Comparison of ENCODE assay signal across 31 mouse cellular contexts in the genomic region with DNA sequence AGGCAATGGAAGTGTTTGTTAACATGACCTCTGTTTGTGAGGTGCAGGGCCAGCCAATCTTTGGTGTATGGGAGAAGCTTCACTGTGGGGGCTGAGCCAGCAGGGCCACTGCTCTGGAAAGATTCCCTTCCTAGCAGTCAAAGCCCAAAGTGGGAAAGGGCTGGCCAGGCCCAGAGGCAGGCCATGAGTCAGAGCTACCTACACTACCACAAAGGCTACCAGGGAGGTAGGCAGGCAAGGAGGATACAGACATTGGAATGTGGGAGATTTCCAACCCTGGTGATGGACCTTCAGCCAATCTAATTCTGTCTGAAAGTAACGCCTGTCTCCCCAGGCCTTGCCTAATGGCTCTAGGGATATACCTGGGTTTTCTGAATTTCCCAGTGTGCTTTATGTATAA.
"Had no signal": no experiment of that assay in that cellular context is flagged by ENCODE, and none has a peak within 500 bp of the region (broad histone marks: within the 10 kb centered on the region; RNA-seq: fewer than 3 reads in every experiment).

No protein-coding gene starts in this region.

- DNase-seq: left cerebral cortex, postnatal 4 days; liver; liver, embryonic 13.5 days; liver, postnatal 0 days; lung, adult 18-20 months; lung, adult 2 months; lung, embryonic 14.5 days; lung, postnatal 10 days; lung, postnatal 14 days; lung, postnatal 36 days; midbrain, embryonic 14.5 days had no signal

- H3K9me3 ChIP-seq: limb, embryonic 10.5 days; limb, embryonic 12.5 days; limb, embryonic 13.5 days; limb, embryonic 15.5 days; liver, embryonic 12.5 days; liver, embryonic 13.5 days; liver, embryonic 15.5 days; lung, embryonic 15.5 days; megakaryocyte, embryonic 14.5 days; midbrain, embryonic 10.5 days; midbrain, embryonic 12.5 days; midbrain, embryonic 13.5 days; midbrain, embryonic 15.5 days; neural tube, embryonic 12.5 days; neural tube, embryonic 13.5 days had no signal

- H3K4me3 ChIP-seq: limb, embryonic 10.5 days; limb, embryonic 12.5 days; limb, embryonic 13.5 days; limb, embryonic 15.5 days; liver, embryonic 12.5 days; liver, embryonic 13.5 days; liver, embryonic 15.5 days; lung, embryonic 15.5 days; megakaryocyte, embryonic 14.5 days; midbrain, embryonic 10.5 days; midbrain, embryonic 12.5 days; midbrain, embryonic 13.5 days; midbrain, embryonic 15.5 days; myocyte; neural tube, embryonic 12.5 days; neural tube, embryonic 13.5 days had no signal

- H3K9ac ChIP-seq: limb, embryonic 12.5 days; limb, embryonic 13.5 days; limb, embryonic 15.5 days; liver, embryonic 12.5 days; liver, embryonic 13.5 days; liver, embryonic 14.5 days; liver, embryonic 15.5 days; liver, postnatal 0 days; lung, embryonic 14.5 days; lung, embryonic 15.5 days; midbrain, embryonic 12.5 days; midbrain, embryonic 13.5 days; midbrain, embryonic 15.5 days; neural tube, embryonic 12.5 days; neural tube, embryonic 13.5 days had no signal

- ATAC-seq: liver, embryonic 12.5 days; liver, postnatal 0 days; midbrain, embryonic 13.5 days; midbrain, embryonic 15.5 days; midbrain, embryonic 16.5 days had no signal

- H3K27ac ChIP-seq: limb, embryonic 10.5 days; limb, embryonic 12.5 days; limb, embryonic 13.5 days; limb, embryonic 15.5 days; liver, embryonic 12.5 days; liver, embryonic 13.5 days; liver, embryonic 14.5 days; liver, embryonic 15.5 days; lung, embryonic 15.5 days; macrophage; midbrain, embryonic 10.5 days; midbrain, embryonic 12.5 days; midbrain, embryonic 13.5 days; midbrain, embryonic 15.5 days; neural tube, embryonic 12.5 days; neural tube, embryonic 13.5 days had no signal

- H3K27me3 ChIP-seq: limb, embryonic 12.5 days; limb, embryonic 13.5 days; limb, embryonic 15.5 days; liver, embryonic 12.5 days; liver, embryonic 13.5 days; liver, embryonic 15.5 days; lung, embryonic 15.5 days; megakaryocyte, embryonic 14.5 days; midbrain, embryonic 12.5 days; midbrain, embryonic 13.5 days; midbrain, embryonic 15.5 days; neural tube, embryonic 12.5 days; neural tube, embryonic 13.5 days had no signal

- H3K4me2 ChIP-seq: limb, embryonic 12.5 days; limb, embryonic 13.5 days; limb, embryonic 15.5 days; liver, embryonic 11.5 days; liver, embryonic 12.5 days; liver, embryonic 13.5 days; liver, embryonic 15.5 days; lung, embryonic 14.5 days; lung, embryonic 15.5 days; midbrain, embryonic 11.5 days; midbrain, embryonic 12.5 days; midbrain, embryonic 13.5 days; midbrain, embryonic 15.5 days; neural tube, embryonic 12.5 days; neural tube, embryonic 13.5 days had no signal

- H3K4me1 ChIP-seq: limb, embryonic 10.5 days; limb, embryonic 12.5 days; lung, embryonic 15.5 days; midbrain, embryonic 10.5 days; midbrain, embryonic 12.5 days; midbrain, embryonic 15.5 days; neural tube, embryonic 12.5 days had no signal

- H3K36me3 ChIP-seq: liver, embryonic 15.5 days had no signal
